Mouse (Mus musculus) stomach, postnatal 0 days (tissue): ENCODE data around the gene Acaa1b.

Experiments
- CTCF ChIP-seq: IDR thresholded peaks from 2 replicates; pipeline ENCODE4 v1.5.1; 2016; ENCODE audit warnings: antibody characterized with exemption, low read depth, mild to moderate bottlenecking, moderate library complexity
- EP300 ChIP-seq: optimal IDR thresholded peaks from 2 replicates; pipeline ENCODE3; 2016; ENCODE audit warnings: antibody characterized with exemption

- peak; percentile 82 for TF ChIP-seq CTCF
- TF ChIP-seq EP300, result no peak
These were observed at the start of gene Acaa1b for GRCm38 (mm10) chr9:119156278-119157201.
